Mouse (Mus musculus): ENCODE measurements at regions not wholly inside any gene's neighbourhood (a gene's known extent, or its start where the extent isn't known, plus 50 kb on each side); places are given as distances from the start of the nearest gene placed in this dataset.

DNA sequence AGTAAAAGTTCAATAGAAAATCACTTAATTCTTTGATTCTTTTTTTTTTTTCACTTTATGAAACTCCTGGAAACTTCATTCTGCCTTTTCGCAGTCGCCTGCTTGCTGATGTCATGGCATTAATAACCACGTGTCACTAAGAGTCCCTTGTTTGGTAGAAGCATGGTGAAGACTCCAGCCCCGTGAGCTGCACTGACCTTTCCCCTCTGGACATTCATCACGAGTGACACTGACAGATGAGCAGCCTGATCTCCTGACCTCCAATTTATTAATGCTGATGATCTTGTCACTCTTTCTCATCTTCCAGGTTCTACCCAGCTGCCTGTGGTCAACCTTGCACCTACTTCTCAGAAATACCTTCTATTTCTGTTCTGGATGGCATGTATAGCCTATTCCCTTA lies 867.1 kb upstream of the Slit2 start:
- no peak for DNase-seq (ENCODE audit: low spot score in 2 of 2)

- no peak for DNase-seq (ENCODE audit: low spot score in 2 of 2)
Observed at GRCm38 (mm10) chr5:47095703-47096102, 887.2 kb upstream of the Slit2 start.

- DNase-seq (ENCODE audit: low spot score in 2 of 2) = no peak
Observed at GRCm38 (mm10) chr5:47052942-47053341, 930.0 kb upstream of the Slit2 start.

- no peak for DNase-seq (ENCODE audit: low spot score in 2 of 2)
Observed at GRCm38 (mm10) chr5:47036752-47037151, 946.2 kb upstream of the Slit2 start.

GRCm38 (mm10) chr5:47034021-47034420 lies 948.9 kb upstream of the Slit2 start:
- no peak for DNase-seq (ENCODE audit: low spot score in 2 of 2)

GRCm38 (mm10) chr5:47014351-47014750 lies 968.6 kb upstream of the Slit2 start:
- peak in 1 of 2 experiments; percentile 18 for DNase-seq (ENCODE audit: low spot score in 2 of 2)

- DNase-seq (ENCODE audit: low spot score in 2 of 2) = no peak
Observed at GRCm38 (mm10) chr5:46992557-46992956, 990.4 kb upstream of the Slit2 start.

DNA sequence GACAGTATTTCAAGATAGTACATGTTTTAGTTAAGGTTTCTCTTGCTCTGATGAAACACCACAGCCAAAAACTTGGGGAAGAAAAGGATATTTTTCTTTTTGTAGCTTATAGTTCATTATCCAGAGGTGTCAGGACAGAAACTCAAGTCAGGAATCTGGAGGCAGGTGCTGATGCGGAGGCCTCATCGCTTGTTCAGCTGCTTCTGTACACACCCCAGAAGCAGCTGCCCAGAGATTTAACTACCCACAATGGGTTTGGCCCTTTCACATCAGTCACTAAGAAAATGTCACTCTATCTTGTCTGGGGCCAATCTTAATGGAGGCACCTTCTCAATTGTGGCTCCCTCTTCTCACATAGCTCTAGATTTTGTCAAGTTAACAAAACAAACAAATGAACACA lies 996.4 kb upstream of the Slit2 start:
- DNase-seq (ENCODE audit: low spot score in 2 of 2) = no peak

GRCm38 (mm10) chr5:46980326-46980725 lies 1002.6 kb upstream of the Slit2 start:
- DNase-seq (ENCODE audit: low spot score in 2 of 2) = no peak

GRCm38 (mm10) chr5:46968870-46969436 lies 1014.0 kb upstream of the Slit2 start:
- no peak for DNase-seq (ENCODE audit: low spot score in 2 of 2)

GRCm38 (mm10) chr5:46960749-46961148 lies 1022.2 kb upstream of the Slit2 start:
- DNase-seq (ENCODE audit: low spot score in 2 of 2) = no peak

DNA sequence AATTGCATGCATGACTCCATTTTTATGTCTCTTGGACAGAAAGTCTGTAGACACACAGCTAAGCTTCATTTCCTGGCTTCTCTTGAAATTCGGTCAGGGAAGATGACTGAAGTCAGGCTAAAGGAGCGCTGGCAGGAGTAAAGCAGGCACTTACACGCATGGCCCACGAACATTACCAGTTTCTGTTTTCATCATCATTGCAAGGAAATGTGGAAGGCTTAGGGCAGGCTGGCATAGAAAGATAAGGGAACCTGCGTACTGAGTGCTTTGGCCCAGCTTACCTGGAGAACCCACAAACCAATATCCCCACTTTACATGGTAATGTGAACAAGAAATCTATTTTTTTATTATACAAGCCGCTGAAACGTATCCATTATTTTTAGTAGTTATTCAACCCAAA lies 1056.6 kb upstream of the Slit2 start:
- DNase-seq (ENCODE audit: low spot score in 2 of 2) = no peak

DNA sequence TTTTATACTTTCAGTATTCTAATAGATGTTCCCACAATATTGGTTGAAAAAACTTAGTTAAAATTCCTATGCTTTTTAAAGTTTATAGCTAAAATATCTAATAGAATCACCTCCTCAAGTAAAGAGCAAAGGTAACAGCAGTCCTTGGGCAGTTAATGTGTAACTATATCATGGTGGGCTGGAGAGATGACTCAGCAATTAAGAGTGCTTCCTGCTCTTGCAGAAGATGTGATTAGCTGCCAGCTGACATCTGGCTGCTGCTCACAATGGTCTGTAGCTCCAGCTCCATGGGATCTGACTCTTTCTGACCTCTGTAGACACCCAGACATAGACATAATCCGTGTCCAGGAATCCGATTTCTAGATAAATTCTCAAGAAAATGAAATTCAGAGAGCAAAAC lies 1044.5 kb upstream of the Lcorl start:
- no peak for DNase-seq (ENCODE audit: low spot score in 2 of 2)

- DNase-seq (ENCODE audit: low spot score in 2 of 2) = no peak
Observed at GRCm38 (mm10) chr5:46894037-46894436, 1036.6 kb upstream of the Lcorl start.

GRCm38 (mm10) chr5:46883956-46884355 lies 1026.5 kb upstream of the Lcorl start:
- no peak for DNase-seq (ENCODE audit: low spot score in 2 of 2)

DNA sequence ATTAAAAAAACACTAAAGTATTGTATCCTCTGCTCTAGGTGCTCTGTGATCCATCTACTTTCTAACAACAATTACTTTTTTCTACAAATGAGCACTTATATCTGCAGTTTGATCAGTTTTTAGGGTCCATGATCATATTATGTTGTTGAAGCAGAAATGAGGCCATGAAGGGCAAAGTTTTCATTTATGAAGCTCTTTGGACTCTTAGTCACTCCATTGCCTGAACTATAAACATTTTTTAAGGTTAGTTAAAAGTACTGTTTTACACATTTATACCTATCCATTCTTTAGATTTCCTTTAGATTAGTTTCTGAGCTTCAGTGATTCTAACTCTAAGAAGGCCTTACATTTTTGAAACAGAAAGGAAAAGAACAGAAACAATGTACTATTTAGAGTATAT lies 999.4 kb upstream of the Lcorl start:
- DNase-seq (ENCODE audit: low spot score in 2 of 2) = no peak

- no peak for DNase-seq (ENCODE audit: low spot score in 2 of 2)
Observed at GRCm38 (mm10) chr5:46845175-46845574, 987.8 kb upstream of the Lcorl start.

- DNase-seq (ENCODE audit: low spot score in 2 of 2) = no peak
Observed at GRCm38 (mm10) chr5:46836810-46837209, 979.4 kb upstream of the Lcorl start.

DNA sequence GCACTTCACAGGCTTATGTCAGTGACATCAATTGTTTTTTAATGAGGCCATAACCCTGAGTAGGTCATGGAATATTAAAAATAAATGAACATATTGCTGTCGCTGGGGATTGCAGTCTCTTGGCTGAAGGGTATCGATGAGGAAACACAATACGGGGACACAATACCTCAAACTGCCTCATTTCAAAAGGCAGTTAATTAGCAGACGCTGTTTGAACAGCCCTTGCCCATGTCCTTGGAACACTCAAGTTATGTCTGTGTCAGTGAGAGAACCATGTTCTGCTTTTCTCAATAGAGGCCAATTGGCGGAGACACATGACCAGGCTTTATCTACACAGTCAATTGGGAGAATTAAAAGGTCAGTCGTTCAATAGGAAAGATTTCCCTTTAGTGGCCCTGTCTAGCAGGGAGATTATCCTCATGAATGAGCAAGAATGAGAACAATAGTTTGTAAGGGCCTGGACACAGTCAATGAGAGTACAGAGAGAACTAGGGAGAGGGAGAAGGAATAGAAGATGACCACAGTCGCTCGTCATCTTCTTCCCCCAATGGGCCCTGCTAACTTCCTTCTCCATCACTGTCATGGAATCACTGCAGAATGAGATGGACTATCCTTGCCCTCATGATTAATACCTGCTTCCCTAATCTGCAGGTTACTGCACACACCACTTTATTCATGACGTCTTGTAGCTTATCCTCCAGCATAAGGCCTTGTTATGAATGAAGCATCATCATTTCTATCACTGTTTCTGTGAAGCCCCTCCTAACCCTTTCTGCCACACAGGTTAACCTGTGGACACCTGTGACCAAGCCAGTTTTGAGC lies 973.6 kb upstream of the Lcorl start:
- no peak for DNase-seq (ENCODE audit: low spot score in 2 of 2)

DNA sequence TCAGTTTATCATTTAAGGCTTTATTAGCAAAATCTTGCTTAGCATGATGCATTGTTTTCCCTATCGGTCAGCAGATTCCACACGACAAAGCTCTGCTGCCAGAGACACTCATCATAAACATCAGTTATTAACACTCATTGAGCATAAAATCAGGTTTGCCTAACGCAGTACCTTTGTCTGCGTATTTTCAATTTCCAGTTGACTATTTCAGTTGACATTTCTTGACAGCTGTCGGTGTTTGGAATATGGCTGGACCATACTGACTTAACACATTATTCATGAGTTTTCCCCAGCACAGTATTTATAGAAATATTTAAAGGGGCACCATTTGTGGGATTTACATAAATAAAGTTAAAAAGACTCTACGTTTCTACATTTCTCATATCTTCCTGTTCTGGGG lies 972.7 kb upstream of the Lcorl start:
- no peak for DNase-seq (ENCODE audit: low spot score in 2 of 2)

DNA sequence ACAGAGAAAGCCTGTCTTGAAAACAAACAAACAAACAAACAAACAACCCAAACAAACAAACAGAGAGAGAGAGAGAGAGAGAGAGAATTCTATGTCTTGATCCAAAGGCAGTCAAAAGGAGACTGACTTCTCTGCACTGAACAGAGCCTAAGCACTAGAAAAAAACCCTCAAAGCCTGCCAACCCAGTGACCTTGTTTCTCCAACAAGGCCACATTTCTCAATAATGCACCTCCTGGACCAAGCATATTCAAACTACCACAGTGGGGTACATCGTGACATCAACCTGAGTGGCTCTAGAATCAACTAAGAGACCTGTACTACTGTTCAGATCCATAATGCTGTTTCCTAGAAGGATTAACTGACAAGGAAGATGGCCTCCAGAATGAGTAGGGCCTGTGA lies 969.0 kb upstream of the Lcorl start:
- DNase-seq (ENCODE audit: low spot score in 2 of 2) = no peak

DNA sequence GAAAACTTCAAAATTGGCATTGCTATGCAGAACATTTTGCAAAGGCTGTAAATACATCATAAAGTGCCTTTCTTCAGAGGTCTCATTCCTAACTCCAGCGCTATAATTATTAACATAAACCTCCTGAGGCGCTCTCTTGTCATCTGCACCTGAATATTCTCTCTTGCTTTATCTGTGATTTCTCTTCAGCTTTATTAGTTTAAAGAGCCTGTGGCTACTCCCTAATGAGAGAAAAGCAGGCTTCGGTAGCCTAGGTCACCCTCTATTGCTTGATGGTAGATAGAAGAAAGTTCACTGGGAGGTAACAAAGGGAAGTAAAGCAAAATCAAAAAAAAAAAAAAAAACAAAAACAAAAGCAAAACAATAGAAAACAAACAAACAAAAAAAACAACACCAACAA lies 967.5 kb upstream of the Lcorl start:
- DNase-seq (ENCODE audit: low spot score in 2 of 2) = no peak

DNA sequence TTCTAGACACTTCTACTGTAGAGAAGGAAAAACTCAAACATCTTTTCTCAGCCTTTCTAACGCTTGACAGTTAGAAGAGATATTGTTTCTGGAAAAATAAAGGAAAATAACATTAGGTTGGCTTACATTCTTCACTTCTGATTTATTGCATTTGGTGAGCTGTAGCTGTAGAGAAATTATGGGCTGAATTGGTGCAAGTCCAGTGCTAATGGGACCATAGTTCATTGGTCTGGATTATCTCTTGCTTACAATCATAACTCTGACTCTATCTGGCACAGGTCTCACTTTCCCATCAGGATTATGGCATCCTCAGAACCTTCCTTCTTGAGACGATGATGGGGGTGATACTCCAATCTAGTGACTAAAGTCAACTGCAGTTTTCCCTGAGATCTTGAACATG lies 937.7 kb upstream of the Lcorl start:
- no peak for DNase-seq (ENCODE audit: low spot score in 2 of 2)

All from spleen, postnatal 10 days (tissue).